Mouse (Mus musculus): Measurements from ENCODE around the gene Chd6. TPM values are rescaled to one million over a fixed set of nuclear protein-coding genes. Genes with fewer than 3 reads are reported as not detected.

Gene Chd6
- polyA plus RNA-seq, 1 experiment from 2014 or later, result 28.5 TPM

GRCm38 (mm10) chr2:161058841-161059240 is 50.0 kb downstream of the Chd6 start:
- ATAC-seq (replicated peaks; ENCODE audit: low FRiP score, low TSS enrichment, low read depth) (no peak), DNase-seq (ENCODE audit: low spot score) (no peak)
- H3K4me1 ChIP-seq (replicated peaks; ENCODE audit: control insufficient read depth, insufficient read depth, low read length), result no peaks in the 10 kb centered on the region
- H3K36me3 ChIP-seq (ENCODE audit: control insufficient read depth, insufficient read depth, low read length), result peaks cover 5% of the 10 kb centered on the region; the same call in 1 of the 2 replicates
- H3K27me3 ChIP-seq (replicated peaks; ENCODE audit: control insufficient read depth, insufficient read depth, low read length), result no peaks in the 10 kb centered on the region
- no peaks in the 10 kb centered on the region for H3K9me3 ChIP-seq (ENCODE audit: control insufficient read depth, low read length)
- WGBS, result 89% methylated on average over 4 of the region's 4 CpGs
- H3K9ac ChIP-seq (ENCODE audit: low read length), result no peak overlapping the region
- H3K4me3 ChIP-seq (ENCODE audit: low read depth, low read length), result no peak overlapping the region
- H3K4me2 ChIP-seq (ENCODE audit: low read length), result no peak overlapping the region
- H3K27ac ChIP-seq (ENCODE audit: low read depth), result no peak overlapping the region

- 79% methylated on average over 2 of the region's 2 CpGs for WGBS
- ATAC-seq (replicated peaks; ENCODE audit: low FRiP score, low TSS enrichment, low read depth), result no peak
Observed at GRCm38 (mm10) chr2:161053765-161054164, 55.1 kb downstream of the Chd6 start.

GRCm38 (mm10) chr2:161052175-161052574 is 56.7 kb downstream of the Chd6 start:
- Histone ChIP-seq H3K27me3 (replicated peaks; ENCODE audit: control insufficient read depth, insufficient read depth, low read length) (no peaks in the 10 kb centered on the region), H3K4me1 (replicated peaks; ENCODE audit: control insufficient read depth, insufficient read depth, low read length) (no peaks in the 10 kb centered on the region), H3K4me3 (ENCODE audit: low read depth, low read length) (no peak overlapping the region), H3K27ac (ENCODE audit: low read depth) (no peak overlapping the region), H3K4me2 (ENCODE audit: low read length) (no peak overlapping the region), H3K36me3 (ENCODE audit: control insufficient read depth, insufficient read depth, low read length) (peaks cover 27% of the 10 kb centered on the region), H3K9ac (ENCODE audit: low read length) (no peak overlapping the region), H3K9me3 (ENCODE audit: control insufficient read depth, low read length) (no peaks in the 10 kb centered on the region)
- DNase-seq (ENCODE audit: low spot score) (no peak), ATAC-seq (replicated peaks; ENCODE audit: low FRiP score, low TSS enrichment, low read depth) (no peak)
- 80% methylated on average over 5 of the region's 5 CpGs for WGBS

More at GRCm38 (mm10) chr2:161053765-161054164, 55.1 kb downstream of the Chd6 start:
- H3K9ac ChIP-seq (ENCODE audit: low read length), result no peak overlapping the region
- DNase-seq (ENCODE audit: low spot score), result no peak
- no peak overlapping the region for H3K27ac ChIP-seq (ENCODE audit: low read depth)
- no peaks in the 10 kb centered on the region for H3K27me3 ChIP-seq (replicated peaks; ENCODE audit: control insufficient read depth, insufficient read depth, low read length)
- H3K4me2 ChIP-seq (ENCODE audit: low read length), result no peak overlapping the region
- peaks cover 24% of the 10 kb centered on the region for H3K36me3 ChIP-seq (ENCODE audit: control insufficient read depth, insufficient read depth, low read length)
- H3K4me1 ChIP-seq (replicated peaks; ENCODE audit: control insufficient read depth, insufficient read depth, low read length), result no peaks in the 10 kb centered on the region
- H3K9me3 ChIP-seq (ENCODE audit: control insufficient read depth, low read length), result no peaks in the 10 kb centered on the region
- H3K4me3 ChIP-seq (ENCODE audit: low read depth, low read length), result no peak overlapping the region

- DNase-seq (ENCODE audit: low spot score) (no peak), ATAC-seq (replicated peaks; ENCODE audit: low FRiP score, low TSS enrichment, low read depth) (no peak)
- H3K4me2 ChIP-seq (ENCODE audit: low read length), result no peak overlapping the region
- H3K27ac ChIP-seq (ENCODE audit: low read depth), result no peak overlapping the region
- WGBS, result 51% methylated on average over 6 of the region's 6 CpGs
- H3K9ac ChIP-seq (ENCODE audit: low read length), result no peak overlapping the region
- H3K9me3 ChIP-seq (ENCODE audit: control insufficient read depth, low read length), result no peaks in the 10 kb centered on the region
- no peaks in the 10 kb centered on the region for H3K27me3 ChIP-seq (replicated peaks; ENCODE audit: control insufficient read depth, insufficient read depth, low read length)
- H3K36me3 ChIP-seq (ENCODE audit: control insufficient read depth, insufficient read depth, low read length), result peaks cover 40% of the 10 kb centered on the region
- H3K4me3 ChIP-seq (ENCODE audit: low read depth, low read length), result no peak overlapping the region
- H3K4me1 ChIP-seq (replicated peaks; ENCODE audit: control insufficient read depth, insufficient read depth, low read length), result no peaks in the 10 kb centered on the region
Observed at GRCm38 (mm10) chr2:161049426-161049825, 59.4 kb downstream of the Chd6 start.

- DNase-seq (ENCODE audit: low spot score) (no peak), ATAC-seq (replicated peaks; ENCODE audit: low FRiP score, low TSS enrichment, low read depth) (no peak)
- no peaks in the 10 kb centered on the region for H3K9me3 ChIP-seq (ENCODE audit: control insufficient read depth, low read length)
- WGBS, result 90% methylated on average over 8 of the region's 8 CpGs
- no peak overlapping the region for H3K4me2 ChIP-seq (ENCODE audit: low read length)
- no peak overlapping the region for H3K4me3 ChIP-seq (ENCODE audit: low read depth, low read length)
- no peak overlapping the region for H3K27ac ChIP-seq (ENCODE audit: low read depth)
- H3K4me1 ChIP-seq (replicated peaks; ENCODE audit: control insufficient read depth, insufficient read depth, low read length), result no peaks in the 10 kb centered on the region
- peaks cover 43% of the 10 kb centered on the region for H3K36me3 ChIP-seq (ENCODE audit: control insufficient read depth, insufficient read depth, low read length)
- H3K27me3 ChIP-seq (replicated peaks; ENCODE audit: control insufficient read depth, insufficient read depth, low read length), result no peaks in the 10 kb centered on the region
- H3K9ac ChIP-seq (ENCODE audit: low read length), result no peak overlapping the region
Observed at GRCm38 (mm10) chr2:161044492-161045201, 64.2 kb downstream of the Chd6 start.

- Histone ChIP-seq H3K4me1 (replicated peaks; ENCODE audit: control insufficient read depth, insufficient read depth, low read length) (no peaks in the 10 kb centered on the region), H3K4me3 (ENCODE audit: low read depth, low read length) (no peak overlapping the region), H3K27ac (ENCODE audit: low read depth) (no peak overlapping the region), H3K4me2 (ENCODE audit: low read length) (no peak overlapping the region), H3K9me3 (ENCODE audit: control insufficient read depth, low read length) (no peaks in the 10 kb centered on the region), H3K9ac (ENCODE audit: low read length) (no peak overlapping the region), H3K27me3 (replicated peaks; ENCODE audit: control insufficient read depth, insufficient read depth, low read length) (no peaks in the 10 kb centered on the region), H3K36me3 (ENCODE audit: control insufficient read depth, insufficient read depth, low read length) (peaks cover 57% of the 10 kb centered on the region)
- no peak for ATAC-seq (replicated peaks; ENCODE audit: low FRiP score, low TSS enrichment, low read depth)
- WGBS, result 71% methylated on average over 3 of the region's 3 CpGs
- no peak for DNase-seq (ENCODE audit: low spot score)
Observed at GRCm38 (mm10) chr2:161042874-161043273, 66.0 kb downstream of the Chd6 start.

- no peak overlapping the region for H3K9ac ChIP-seq (ENCODE audit: low read length)
Observed at GRCm38 (mm10) chr2:161040743-161041142, 68.1 kb downstream of the Chd6 start.

GRCm38 (mm10) chr2:161037766-161038165 is 71.1 kb downstream of the Chd6 start:
- Histone ChIP-seq H3K4me3 (ENCODE audit: low read depth, low read length) (no peak overlapping the region), H3K27me3 (replicated peaks; ENCODE audit: control insufficient read depth, insufficient read depth, low read length) (no peaks in the 10 kb centered on the region), H3K9ac (ENCODE audit: low read length) (no peak overlapping the region), H3K4me1 (replicated peaks; ENCODE audit: control insufficient read depth, insufficient read depth, low read length) (no peaks in the 10 kb centered on the region), H3K27ac (ENCODE audit: low read depth) (peak overlapping the region; percentile 66), H3K36me3 (ENCODE audit: control insufficient read depth, insufficient read depth, low read length) (peaks cover 70% of the 10 kb centered on the region), H3K4me2 (ENCODE audit: low read length) (no peak overlapping the region), H3K9me3 (ENCODE audit: control insufficient read depth, low read length) (no peaks in the 10 kb centered on the region)
- DNase-seq (ENCODE audit: low spot score) (no peak), ATAC-seq (replicated peaks; ENCODE audit: low FRiP score, low TSS enrichment, low read depth) (no peak)
- WGBS, result 78% methylated on average over 3 of the region's 3 CpGs

More at GRCm38 (mm10) chr2:161040743-161041142, 68.1 kb downstream of the Chd6 start:
- H3K4me1 ChIP-seq (replicated peaks; ENCODE audit: control insufficient read depth, insufficient read depth, low read length), result no peaks in the 10 kb centered on the region
- H3K9me3 ChIP-seq (ENCODE audit: control insufficient read depth, low read length), result no peaks in the 10 kb centered on the region
- DNase-seq (ENCODE audit: low spot score) (no peak), ATAC-seq (replicated peaks; ENCODE audit: low FRiP score, low TSS enrichment, low read depth) (no peak)
- H3K4me3 ChIP-seq (ENCODE audit: low read depth, low read length), result no peak overlapping the region
- peaks cover 65% of the 10 kb centered on the region for H3K36me3 ChIP-seq (ENCODE audit: control insufficient read depth, insufficient read depth, low read length)
- H3K27ac ChIP-seq (ENCODE audit: low read depth), result no peak overlapping the region
- no peak overlapping the region for H3K4me2 ChIP-seq (ENCODE audit: low read length)
- WGBS, result 82% methylated on average over 4 of the region's 4 CpGs
- H3K27me3 ChIP-seq (replicated peaks; ENCODE audit: control insufficient read depth, insufficient read depth, low read length), result no peaks in the 10 kb centered on the region

- H3K27ac ChIP-seq (ENCODE audit: low read depth), result no peak overlapping the region
- no peaks in the 10 kb centered on the region for H3K27me3 ChIP-seq (replicated peaks; ENCODE audit: control insufficient read depth, insufficient read depth, low read length)
- DNase-seq (ENCODE audit: low spot score), result no peak
- no peak overlapping the region for H3K4me2 ChIP-seq (ENCODE audit: low read length)
- no peaks in the 10 kb centered on the region for H3K4me1 ChIP-seq (replicated peaks; ENCODE audit: control insufficient read depth, insufficient read depth, low read length)
- no peak overlapping the region for H3K4me3 ChIP-seq (ENCODE audit: low read depth, low read length)
- no peaks in the 10 kb centered on the region for H3K9me3 ChIP-seq (ENCODE audit: control insufficient read depth, low read length)
- H3K9ac ChIP-seq (ENCODE audit: low read length), result no peak overlapping the region
- ATAC-seq (replicated peaks; ENCODE audit: low FRiP score, low TSS enrichment, low read depth), result no peak
- H3K36me3 ChIP-seq (ENCODE audit: control insufficient read depth, insufficient read depth, low read length), result peaks cover 59% of the 10 kb centered on the region
Observed at GRCm38 (mm10) chr2:161033141-161033540, 75.7 kb downstream of the Chd6 start.

Measured in intestine, embryonic 14.5 days (tissue).